Mouse (Mus musculus) spleen, postnatal 10 days (tissue): Measurements from ENCODE around the gene Pdzrn3.
A peak's percentile ranks its signal among the peaks of the same experiment; 100 is the strongest.

Source experiments
- DNase-seq, 2 experiments: peaks; one replicate each; pipeline ENCODE4 v3.0.0; 2021 to 2022; ENCODE audit warnings: low spot score in 2 of 2

Gene Pdzrn3

GRCm38 (mm10) chr6:101198284-101198942, 179.3 kb downstream of the Pdzrn3 start:
- DNase-seq = no peak

- DNase-seq = peak in 1 of 2 experiments; percentile 61
Measured at GRCm38 (mm10) chr6:101197642-101198041, 180.1 kb downstream of the Pdzrn3 start.

GRCm38 (mm10) chr6:101195891-101196290, 181.8 kb downstream of the Pdzrn3 start:
- no peak for DNase-seq

- no peak for DNase-seq
Measured at GRCm38 (mm10) chr6:101194386-101194925, 183.2 kb downstream of the Pdzrn3 start.

- no peak for DNase-seq
Measured at GRCm38 (mm10) chr6:101191576-101191975, 186.1 kb downstream of the Pdzrn3 start.

- no peak for DNase-seq
Measured at GRCm38 (mm10) chr6:101187322-101187721, 190.4 kb downstream of the Pdzrn3 start.

GRCm38 (mm10) chr6:101186887-101187286, 190.8 kb downstream of the Pdzrn3 start:
- DNase-seq = no peak

GRCm38 (mm10) chr6:101184103-101184785, 193.5 kb downstream of the Pdzrn3 start:
- no peak for DNase-seq

- DNase-seq = no peak
Measured at GRCm38 (mm10) chr6:101170699-101171098, 207.0 kb downstream of the Pdzrn3 start.

GRCm38 (mm10) chr6:101153511-101153921, 224.2 kb downstream of the Pdzrn3 start:
- DNase-seq = no peak

- DNase-seq = no peak
Measured at GRCm38 (mm10) chr6:101135368-101135767, 242.3 kb downstream of the Pdzrn3 start.

GRCm38 (mm10) chr6:101125396-101125795, 252.3 kb downstream of the Pdzrn3 start:
- DNase-seq = no peak

GRCm38 (mm10) chr6:101108951-101109350, 268.7 kb downstream of the Pdzrn3 start:
- DNase-seq = no peak

GRCm38 (mm10) chr6:101103506-101103905, 274.2 kb downstream of the Pdzrn3 start:
- no peak for DNase-seq

GRCm38 (mm10) chr6:101101709-101102654, 275.7 kb downstream of the Pdzrn3 start:
- DNase-seq = no peak
